Mouse (Mus musculus): Measurements from ENCODE around the gene Tfrc.

The Tfrc gene

GRCm38 (mm10) chr16:32647712-32648111 is 39.0 kb downstream of the Tfrc start:
- peak; percentile 39 for DNase-seq (ENCODE audit: low read depth, low spot score)

GRCm38 (mm10) chr16:32650461-32650860 is 41.7 kb downstream of the Tfrc start:
- peak; percentile 39 for DNase-seq (ENCODE audit: low read depth, low spot score)

- peak; percentile 64 for DNase-seq (ENCODE audit: low read depth, low spot score)
These were observed 42.4 kb downstream of the Tfrc start for GRCm38 (mm10) chr16:32650974-32651618.

GRCm38 (mm10) chr16:32654071-32654733 is 45.5 kb downstream of the Tfrc start:
- no peak for DNase-seq (ENCODE audit: low read depth, low spot score)

GRCm38 (mm10) chr16:32655534-32655933 is 46.8 kb downstream of the Tfrc start:
- DNase-seq (ENCODE audit: low read depth, low spot score), result no peak

GRCm38 (mm10) chr16:32656321-32656720 is 47.6 kb downstream of the Tfrc start:
- no peak for DNase-seq (ENCODE audit: low read depth, low spot score)

GRCm38 (mm10) chr16:32656794-32657193 is 48.1 kb downstream of the Tfrc start:
- DNase-seq (ENCODE audit: low read depth, low spot score), result no peak

- DNase-seq (ENCODE audit: low read depth, low spot score), result no peak
These were observed 49.0 kb downstream of the Tfrc start for GRCm38 (mm10) chr16:32657498-32658250.

GRCm38 (mm10) chr16:32658743-32659171 is 50.0 kb downstream of the Tfrc start:
- no peak for DNase-seq (ENCODE audit: low read depth, low spot score)

GRCm38 (mm10) chr16:32659385-32659784 is 50.7 kb downstream of the Tfrc start:
- no peak for DNase-seq (ENCODE audit: low read depth, low spot score)

- DNase-seq (ENCODE audit: low read depth, low spot score), result peak; percentile 29
These were observed 51.4 kb downstream of the Tfrc start for GRCm38 (mm10) chr16:32660095-32660494.

GRCm38 (mm10) chr16:32660557-32661321 is 52.0 kb downstream of the Tfrc start:
- DNase-seq (ENCODE audit: low read depth, low spot score), result no peak

- no peak for DNase-seq (ENCODE audit: low read depth, low spot score)
These were observed 52.8 kb downstream of the Tfrc start for GRCm38 (mm10) chr16:32661493-32661921.

- no peak for DNase-seq (ENCODE audit: low read depth, low spot score)
These were observed 53.7 kb downstream of the Tfrc start for GRCm38 (mm10) chr16:32662372-32662771.

GRCm38 (mm10) chr16:32663231-32663858 is 54.6 kb downstream of the Tfrc start:
- DNase-seq (ENCODE audit: low read depth, low spot score), result peak; percentile 55

GRCm38 (mm10) chr16:32664211-32664610 is 55.5 kb downstream of the Tfrc start:
- DNase-seq (ENCODE audit: low read depth, low spot score), result no peak

GRCm38 (mm10) chr16:32665851-32666665 is 57.3 kb downstream of the Tfrc start:
- DNase-seq (ENCODE audit: low read depth, low spot score), result no peak

GRCm38 (mm10) chr16:32666671-32667551 is 58.2 kb downstream of the Tfrc start:
- no peak for DNase-seq (ENCODE audit: low read depth, low spot score)

- no peak for DNase-seq (ENCODE audit: low read depth, low spot score)
These were observed 58.8 kb downstream of the Tfrc start for GRCm38 (mm10) chr16:32667552-32667872.

GRCm38 (mm10) chr16:32668030-32668429 is 59.3 kb downstream of the Tfrc start:
- DNase-seq (ENCODE audit: low read depth, low spot score), result no peak

All from A20 (cell line).